Mouse (Mus musculus): Measurements from ENCODE around the gene Insl6. TPM values are rescaled to one million over a fixed set of nuclear protein-coding genes. Genes with fewer than 3 reads are reported as not detected.
A peak's percentile ranks its signal among the peaks of the same experiment; 100 is the strongest.

Insl6 gene
- 6.8 and 7.1 TPM in 2 replicates for polyA plus RNA-seq (2012; rRNA removed)

GRCm38 (mm10) chr19:29325053-29325851, at the start of gene Insl6:
TSS of gene Insl6 (minus strand) at chr19:29325356.
- WGBS = 3% methylated on average over 31 of the region's 31 CpGs
- Histone ChIP-seq H3K27me3 (ENCODE audit: control insufficient read depth, insufficient read depth, low read length) (no peaks in the 10 kb centered on the region), H3K27ac (ENCODE audit: insufficient read depth, low read depth, low read length) (peak within 1 kb of the TSS; percentile 70), H3K36me3 (ENCODE audit: control insufficient read depth, insufficient read depth, low read length) (0 out of 2 replicates have a peak, but pooled peaks cover under 1% of the 10 kb centered on the region), H3K4me1 (ENCODE audit: control insufficient read depth, insufficient read depth, insufficient read length, low read length) (peaks cover 6% of the 10 kb centered on the region; the same call in 1 of the 2 replicates), H3K4me3 (ENCODE audit: low read depth, low read length) (peak within 1 kb of the TSS; percentile 58)
- TF ChIP-seq POLR2A (IDR thresholded peaks at IDR 0.05; ENCODE audit: low read depth, low read length) = peak; percentile 47; the same call in 1 of the 2 replicates
- no peak for TF ChIP-seq CTCF (IDR thresholded peaks at IDR 0.05; ENCODE audit: extremely low read depth, insufficient read length, insufficient replicate concordance, low read depth, low read length)

- Histone ChIP-seq H3K4me3 (ENCODE audit: low read depth, low read length) (no peak overlapping the region), H3K27ac (ENCODE audit: insufficient read depth, low read depth, low read length) (no peak overlapping the region), H3K4me1 (ENCODE audit: control insufficient read depth, insufficient read depth, insufficient read length, low read length) (peaks cover 3% of the 10 kb centered on the region), H3K27me3 (ENCODE audit: control insufficient read depth, insufficient read depth, low read length) (no peaks in the 10 kb centered on the region), H3K36me3 (ENCODE audit: control insufficient read depth, insufficient read depth, low read length) (peaks cover 6% of the 10 kb centered on the region)
- WGBS = 85% methylated on average over 9 of the region's 9 CpGs
- TF ChIP-seq CTCF (IDR thresholded peaks at IDR 0.05; ENCODE audit: extremely low read depth, insufficient read length, insufficient replicate concordance, low read depth, low read length) (no peak), POLR2A (IDR thresholded peaks at IDR 0.05; ENCODE audit: low read depth, low read length) (no peak)
Measured at GRCm38 (mm10) chr19:29374947-29375346, 49.8 kb upstream of the Insl6 start.

GRCm38 (mm10) chr19:29373438-29373837, 48.3 kb upstream of the Insl6 start:
- 80% methylated on average over 11 of the region's 11 CpGs for WGBS
- Histone ChIP-seq H3K27me3 (ENCODE audit: control insufficient read depth, insufficient read depth, low read length) (no peaks in the 10 kb centered on the region), H3K4me1 (ENCODE audit: control insufficient read depth, insufficient read depth, insufficient read length, low read length) (peaks cover 7% of the 10 kb centered on the region), H3K27ac (ENCODE audit: insufficient read depth, low read depth, low read length) (no peak overlapping the region), H3K36me3 (ENCODE audit: control insufficient read depth, insufficient read depth, low read length) (peaks cover 6% of the 10 kb centered on the region), H3K4me3 (ENCODE audit: low read depth, low read length) (no peak overlapping the region)
- TF ChIP-seq POLR2A (IDR thresholded peaks at IDR 0.05; ENCODE audit: low read depth, low read length) = no peak
- no peak for TF ChIP-seq CTCF (IDR thresholded peaks at IDR 0.05; ENCODE audit: extremely low read depth, insufficient read length, insufficient replicate concordance, low read depth, low read length)

GRCm38 (mm10) chr19:29372621-29373020, 47.5 kb upstream of the Insl6 start:
- Histone ChIP-seq H3K4me1 (ENCODE audit: control insufficient read depth, insufficient read depth, insufficient read length, low read length) (peaks cover 7% of the 10 kb centered on the region), H3K27ac (ENCODE audit: insufficient read depth, low read depth, low read length) (no peak overlapping the region), H3K4me3 (ENCODE audit: low read depth, low read length) (no peak overlapping the region), H3K27me3 (ENCODE audit: control insufficient read depth, insufficient read depth, low read length) (no peaks in the 10 kb centered on the region), H3K36me3 (ENCODE audit: control insufficient read depth, insufficient read depth, low read length) (peaks cover 6% of the 10 kb centered on the region)
- no peak for TF ChIP-seq POLR2A (IDR thresholded peaks at IDR 0.05; ENCODE audit: low read depth, low read length)
- TF ChIP-seq CTCF (IDR thresholded peaks at IDR 0.05; ENCODE audit: extremely low read depth, insufficient read length, insufficient replicate concordance, low read depth, low read length) = no peak
- 67% methylated on average over 3 of the region's 3 CpGs for WGBS

GRCm38 (mm10) chr19:29372138-29372537, 47.0 kb upstream of the Insl6 start:
- Histone ChIP-seq H3K27me3 (ENCODE audit: control insufficient read depth, insufficient read depth, low read length) (no peaks in the 10 kb centered on the region), H3K4me1 (ENCODE audit: control insufficient read depth, insufficient read depth, insufficient read length, low read length) (peaks cover 7% of the 10 kb centered on the region), H3K27ac (ENCODE audit: insufficient read depth, low read depth, low read length) (peak overlapping the region; percentile 13), H3K36me3 (ENCODE audit: control insufficient read depth, insufficient read depth, low read length) (peaks cover 6% of the 10 kb centered on the region), H3K4me3 (ENCODE audit: low read depth, low read length) (no peak overlapping the region)
- 22% methylated on average over 4 of the region's 4 CpGs for WGBS
- TF ChIP-seq CTCF (IDR thresholded peaks at IDR 0.05; ENCODE audit: extremely low read depth, insufficient read length, insufficient replicate concordance, low read depth, low read length) (no peak), POLR2A (IDR thresholded peaks at IDR 0.05; ENCODE audit: low read depth, low read length) (no peak)

GRCm38 (mm10) chr19:29371284-29372081, 46.3 kb upstream of the Insl6 start:
- H3K27me3 ChIP-seq (ENCODE audit: control insufficient read depth, insufficient read depth, low read length) = no peaks in the 10 kb centered on the region
- peak overlapping the region; percentile 13 for H3K27ac ChIP-seq (ENCODE audit: insufficient read depth, low read depth, low read length)
- H3K4me1 ChIP-seq (ENCODE audit: control insufficient read depth, insufficient read depth, insufficient read length, low read length) = peaks cover 9% of the 10 kb centered on the region
- peak overlapping the region; percentile 11; the same call in 1 of the 2 replicates for H3K4me3 ChIP-seq (ENCODE audit: low read depth, low read length)
- 40% methylated on average over 18 of the region's 18 CpGs for WGBS
- TF ChIP-seq CTCF (IDR thresholded peaks at IDR 0.05; ENCODE audit: extremely low read depth, insufficient read length, insufficient replicate concordance, low read depth, low read length) (no peak), POLR2A (IDR thresholded peaks at IDR 0.05; ENCODE audit: low read depth, low read length) (no peak)
- peaks cover 6% of the 10 kb centered on the region for H3K36me3 ChIP-seq (ENCODE audit: control insufficient read depth, insufficient read depth, low read length)
